Mouse (Mus musculus) intestine, embryonic 14.5 days (tissue): ENCODE data around the gene Scaf4. TPM values are rescaled to one million over a fixed set of nuclear protein-coding genes. Genes with fewer than 3 reads are reported as not detected.

Source experiments
- ATAC-seq: fragments of 200-750 bp; cut with Nextera tagmentation; replicated peaks from 2 replicates; pipeline ENCODE4 v1.8.0; 2017; ENCODE audit warnings: low read depth, moderate number of reproducible peaks, moderate TSS enrichment, moderate library complexity; ENCODE audit not compliant: low FRiP score, low TSS enrichment
- DNase-seq: peaks from one replicate; pipeline ENCODE4 v3.0.0-alpha.2; 2018; ENCODE audit warnings: low spot score
- H3K27ac ChIP-seq: fragments of 300-500 bp; sonication (generic); 2 replicates; pipeline ENCODE4 v1.5.1; 2014; ENCODE audit warnings: low read depth, mild to moderate bottlenecking, control low read depth
- H3K27me3 ChIP-seq: fragments of 300-500 bp; sonication (generic); replicated peaks from 2 replicates; pipeline ENCODE4 v1.6.1; 2014; ENCODE audit warnings: low read length, control low read depth; ENCODE audit not compliant: control insufficient read depth, insufficient read depth
- H3K36me3 ChIP-seq: fragments of 300-500 bp; sonication (generic); 2 replicates; pipeline ENCODE4 v1.6.1; 2014; ENCODE audit warnings: low read length, control low read depth; ENCODE audit not compliant: control insufficient read depth, insufficient read depth
- H3K4me1 ChIP-seq: fragments of 300-500 bp; sonication (generic); replicated peaks from 2 replicates; pipeline ENCODE4 v1.6.1; 2014; ENCODE audit warnings: low read length, control low read depth, mixed read lengths; ENCODE audit not compliant: control insufficient read depth, insufficient read depth
- H3K4me2 ChIP-seq: fragments of 300-500 bp; sonication (generic); 2 replicates; pipeline ENCODE4 v1.6.1; 2014; ENCODE audit warnings: low read length
- H3K4me3 ChIP-seq: fragments of 300-500 bp; sonication (generic); 2 replicates; pipeline ENCODE4 v1.5.1; 2014; ENCODE audit warnings: low read depth, low read length, control low read depth, mixed read lengths
- H3K9ac ChIP-seq: fragments of 300-500 bp; sonication (generic); 2 replicates; pipeline ENCODE4 v1.6.1; 2014; ENCODE audit warnings: mild to moderate bottlenecking, low read length
- H3K9me3 ChIP-seq: fragments of 300-500 bp; sonication (generic); 2 replicates; pipeline ENCODE4 v1.6.1; 2016; ENCODE audit warnings: low read length, control low read depth; ENCODE audit not compliant: control insufficient read depth
- WGBS: fragments of 180-500 bp; shearing (Covaris S2); extraction: QIAGEN DNeasy Blood & Tissue Kit; methylation state at CpG from one replicate; pipeline ENCODE4 v1.1.7; 2014; 5-methylcytosine and 5-hydroxymethylcytosine counted together
- polyA plus RNA-seq: library from polyadenylated mRNA; unstranded; fragments of >200 nt; fragmentation: Nextera tagmentation; extraction: Ambion mirVana; gene quantifications from 2 replicates; pipeline ENCODE4 v1.2.1, GENCODE M21; 2014

Scaf4 gene
- polyA plus RNA-seq, 1 experiment from 2014 or later: 27.9 TPM

DNA sequence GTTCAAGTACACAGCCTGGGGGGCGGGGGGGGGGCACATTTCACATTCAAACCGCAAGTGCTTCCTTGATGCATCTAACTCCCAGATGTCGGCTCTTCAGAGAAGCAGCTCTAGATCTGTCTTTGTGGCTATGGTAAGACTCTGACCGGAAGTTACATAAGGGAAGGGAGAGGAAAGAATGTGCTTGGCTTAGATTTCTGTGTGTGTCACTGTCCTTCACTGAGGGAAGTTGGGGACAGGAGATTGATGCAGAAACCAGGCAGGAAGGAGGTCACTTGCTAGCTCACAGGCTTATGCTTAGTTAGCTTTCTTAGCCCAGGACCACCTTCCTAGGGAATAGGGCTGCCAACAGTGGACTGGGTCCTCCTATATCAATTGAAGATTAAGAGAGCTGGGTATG, 31.6 kb upstream of the Scaf4 start:
- Histone ChIP-seq H3K9me3 (no peaks in the 10 kb centered on the region), H3K27ac (no peak overlapping the region), H3K9ac (no peak overlapping the region), H3K27me3 (no peaks in the 10 kb centered on the region), H3K4me2 (no peak overlapping the region), H3K4me1 (no peaks in the 10 kb centered on the region), H3K36me3 (no peaks in the 10 kb centered on the region), H3K4me3 (no peak overlapping the region)
- DNase-seq (no peak), ATAC-seq (no peak)
- 92% methylated on average over 4 of the region's 4 CpGs for WGBS

DNA sequence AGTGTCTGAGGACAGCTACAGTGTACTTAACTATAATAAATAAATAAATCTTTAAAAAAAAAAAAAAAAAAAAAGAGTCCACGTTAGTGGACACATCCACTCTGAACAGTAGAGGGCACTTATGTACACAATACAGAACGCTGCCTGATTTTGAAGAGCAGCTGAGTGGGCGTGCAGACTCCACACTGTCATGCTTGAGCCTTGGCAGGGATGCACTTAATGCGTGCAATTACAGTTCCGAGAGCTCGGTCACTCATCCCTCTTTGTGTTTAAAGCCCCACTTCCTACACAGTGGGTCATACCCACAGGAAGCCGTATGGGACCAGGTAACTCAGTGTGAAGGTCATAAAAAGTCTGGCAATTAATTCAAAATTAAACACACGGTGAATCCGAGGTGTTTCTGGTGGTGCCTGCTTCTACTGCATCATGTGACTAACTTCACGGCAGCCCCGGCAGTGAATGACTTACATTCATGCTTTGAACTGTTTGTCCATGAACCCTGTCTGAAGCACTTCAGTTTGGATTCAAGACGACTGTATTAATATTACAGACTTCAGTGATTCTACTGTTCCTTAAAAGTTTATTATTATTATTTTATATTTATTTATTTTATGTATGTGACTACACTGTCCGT, 28.3 kb upstream of the Scaf4 start:
- Histone ChIP-seq H3K36me3 (no peaks in the 10 kb centered on the region), H3K4me2 (no peak overlapping the region), H3K4me1 (no peaks in the 10 kb centered on the region), H3K27ac (no peak overlapping the region), H3K9me3 (no peaks in the 10 kb centered on the region), H3K4me3 (no peak overlapping the region), H3K9ac (no peak overlapping the region), H3K27me3 (no peaks in the 10 kb centered on the region)
- ATAC-seq (peak; percentile 47; the same call in 1 of the 2 replicates), DNase-seq (no peak)
- 49% methylated on average over 13 of the region's 13 CpGs for WGBS

DNA sequence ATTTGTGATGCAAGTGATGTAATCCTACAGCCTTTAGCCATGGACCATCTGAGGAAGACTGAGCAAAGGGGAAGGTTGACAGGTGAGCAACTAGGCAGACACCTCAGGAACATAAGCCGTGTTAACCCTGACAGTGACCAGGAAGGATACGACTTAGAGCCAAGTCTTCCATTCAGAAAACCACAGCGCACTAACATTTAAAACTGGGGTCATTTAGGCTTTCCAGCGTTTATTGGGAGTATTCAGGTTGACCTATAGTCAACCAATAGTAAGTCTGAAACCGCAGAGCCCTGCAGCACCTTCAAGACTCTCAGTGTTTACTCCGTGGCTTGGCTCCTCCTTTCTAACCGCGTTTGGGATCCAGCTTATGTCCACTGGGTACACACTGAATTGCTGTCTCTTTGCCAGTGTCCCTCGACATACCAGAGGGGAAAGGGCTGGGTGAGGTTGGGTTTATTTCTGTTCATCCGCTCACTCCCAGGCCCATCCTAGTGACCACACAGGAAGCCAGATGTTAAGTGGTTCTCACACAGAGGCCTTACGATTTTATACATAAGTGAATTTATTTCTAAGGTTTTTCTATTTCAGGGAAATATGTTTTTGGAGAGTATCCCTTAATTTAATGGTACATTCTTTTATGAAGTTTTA, 26.3 kb upstream of the Scaf4 start:
- H3K9ac ChIP-seq: no peak overlapping the region
- no peak overlapping the region for H3K4me2 ChIP-seq
- no peak for ATAC-seq
- no peaks in the 10 kb centered on the region for H3K27me3 ChIP-seq
- H3K4me1 ChIP-seq: no peaks in the 10 kb centered on the region
- no peaks in the 10 kb centered on the region for H3K36me3 ChIP-seq
- no peak overlapping the region for H3K27ac ChIP-seq
- no peak for DNase-seq
- H3K4me3 ChIP-seq: no peak overlapping the region
- H3K9me3 ChIP-seq: no peaks in the 10 kb centered on the region
- 68% methylated on average over 11 of the region's 11 CpGs for WGBS

DNA sequence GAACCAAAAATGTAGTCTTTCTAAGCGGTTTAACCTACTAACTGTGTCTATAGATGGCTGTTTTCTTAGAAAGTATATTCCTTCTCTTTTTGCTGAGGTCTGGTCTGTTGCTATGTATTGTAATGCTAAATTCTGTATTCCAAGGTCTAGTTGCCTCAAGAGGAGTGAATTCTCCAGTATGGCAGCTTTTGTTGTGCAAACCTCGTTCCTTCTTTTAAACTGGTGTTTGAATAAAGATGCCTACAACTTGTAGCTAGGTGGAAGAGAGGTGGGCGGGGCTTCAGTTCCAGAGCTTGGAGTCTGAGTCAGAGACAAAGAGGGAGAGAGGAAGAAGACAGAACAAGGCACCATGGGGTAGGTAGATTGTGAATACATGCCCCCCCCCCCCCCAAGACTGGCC, 25.5 kb upstream of the Scaf4 start:
- 72% methylated on average over 3 of the region's 3 CpGs for WGBS
- no peak overlapping the region for H3K27ac ChIP-seq
- no peak for DNase-seq
- no peaks in the 10 kb centered on the region for H3K27me3 ChIP-seq
- no peaks in the 10 kb centered on the region for H3K9me3 ChIP-seq
- no peak overlapping the region for H3K4me2 ChIP-seq
- no peak overlapping the region for H3K4me3 ChIP-seq
- H3K4me1 ChIP-seq: no peaks in the 10 kb centered on the region
- no peaks in the 10 kb centered on the region for H3K36me3 ChIP-seq
- ATAC-seq: no peak
- H3K9ac ChIP-seq: no peak overlapping the region

DNA sequence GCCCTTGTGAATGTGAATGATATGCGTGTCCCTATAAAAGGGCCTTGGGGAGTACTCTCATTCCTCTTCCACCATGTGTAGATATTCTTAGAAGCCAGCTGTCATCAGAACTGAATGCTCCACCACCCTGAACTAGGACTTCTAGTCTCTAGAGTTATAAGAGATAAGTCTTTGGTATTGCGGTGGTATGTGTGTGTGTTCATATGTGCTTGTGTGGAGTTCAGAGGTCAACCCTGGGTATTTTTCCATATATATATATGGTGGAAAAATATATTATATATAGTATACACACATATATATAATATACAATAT, 19.6 kb upstream of the Scaf4 start:
- H3K27me3 ChIP-seq: no peaks in the 10 kb centered on the region
- ATAC-seq (no peak), DNase-seq (no peak)
- no peaks in the 10 kb centered on the region for H3K36me3 ChIP-seq
- H3K4me1 ChIP-seq: no peaks in the 10 kb centered on the region
- 95% methylated on average over 2 of the region's 2 CpGs for WGBS
- H3K27ac ChIP-seq: no peak overlapping the region
- H3K9me3 ChIP-seq: no peaks in the 10 kb centered on the region
- H3K9ac ChIP-seq: no peak overlapping the region
- no peak overlapping the region for H3K4me3 ChIP-seq
- H3K4me2 ChIP-seq: no peak overlapping the region

DNA sequence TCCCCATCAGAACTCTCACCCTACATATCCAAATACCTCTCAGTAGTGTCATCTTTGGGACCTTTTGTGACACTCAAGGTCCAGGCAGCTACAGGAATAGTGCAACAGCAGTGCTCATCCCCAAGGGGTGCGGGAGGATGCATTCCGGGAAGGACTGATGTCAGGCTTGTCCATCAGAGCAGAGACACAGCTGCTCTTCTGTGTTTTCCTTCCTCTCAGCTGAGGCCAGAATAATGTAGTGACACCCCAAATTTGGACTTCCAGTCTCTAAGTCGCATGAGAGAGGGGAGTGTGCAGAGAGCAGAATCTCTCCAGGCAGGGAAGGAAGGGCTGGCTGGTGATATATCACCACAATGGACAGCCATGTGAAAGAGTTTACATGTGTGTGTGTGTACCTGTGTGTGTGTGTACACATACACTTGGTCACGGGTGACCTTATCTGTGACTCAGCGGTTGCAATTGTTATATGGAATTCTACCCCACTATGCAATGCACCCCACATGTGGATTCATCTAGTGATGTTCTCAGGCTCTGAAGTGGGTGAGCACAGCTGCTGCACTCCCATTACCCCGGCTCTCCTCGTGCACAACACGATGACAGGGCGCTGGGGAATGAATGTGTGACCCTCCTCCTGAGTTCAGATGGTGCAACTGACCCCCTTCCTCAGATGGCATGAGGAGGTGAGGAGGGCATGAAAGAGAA, 19.1 kb upstream of the Scaf4 start:
- 85% methylated on average over 9 of the region's 9 CpGs for WGBS
- Histone ChIP-seq H3K9me3 (no peaks in the 10 kb centered on the region), H3K27me3 (no peaks in the 10 kb centered on the region), H3K4me3 (no peak overlapping the region), H3K9ac (no peak overlapping the region), H3K27ac (no peak overlapping the region), H3K4me2 (no peak overlapping the region), H3K4me1 (no peaks in the 10 kb centered on the region; the same call in 1 of the 2 replicates), H3K36me3 (no peaks in the 10 kb centered on the region)
- no peak for ATAC-seq
- no peak for DNase-seq

DNA sequence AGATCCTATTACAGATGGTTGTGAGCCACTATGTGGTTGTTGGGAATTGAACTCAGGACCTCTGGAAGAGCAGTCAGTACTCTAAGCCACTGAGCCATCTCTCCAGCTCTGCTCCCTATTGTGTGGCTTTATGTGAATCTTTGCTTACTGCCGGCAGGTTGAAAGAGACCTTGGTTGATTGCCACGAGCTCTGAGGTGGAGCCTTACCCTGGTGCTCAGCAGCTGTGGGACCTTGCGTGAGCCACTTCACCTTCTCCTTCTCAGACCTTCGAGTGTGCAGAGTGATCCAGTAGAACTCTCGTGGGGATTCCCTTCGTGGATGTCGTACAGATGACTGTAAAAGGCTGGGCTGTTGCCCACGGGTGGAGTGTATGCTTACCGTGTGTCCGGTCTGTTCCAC, 17.4 kb upstream of the Scaf4 start:
- DNase-seq: no peak
- no peak for ATAC-seq
- Histone ChIP-seq H3K9me3 (no peaks in the 10 kb centered on the region), H3K36me3 (no peaks in the 10 kb centered on the region), H3K4me1 (no peaks in the 10 kb centered on the region; the same call in 1 of the 2 replicates), H3K4me2 (no peak overlapping the region), H3K4me3 (no peak overlapping the region), H3K9ac (no peak overlapping the region), H3K27ac (no peak overlapping the region), H3K27me3 (no peaks in the 10 kb centered on the region)
- WGBS: 88% methylated on average over 10 of the region's 10 CpGs

DNA sequence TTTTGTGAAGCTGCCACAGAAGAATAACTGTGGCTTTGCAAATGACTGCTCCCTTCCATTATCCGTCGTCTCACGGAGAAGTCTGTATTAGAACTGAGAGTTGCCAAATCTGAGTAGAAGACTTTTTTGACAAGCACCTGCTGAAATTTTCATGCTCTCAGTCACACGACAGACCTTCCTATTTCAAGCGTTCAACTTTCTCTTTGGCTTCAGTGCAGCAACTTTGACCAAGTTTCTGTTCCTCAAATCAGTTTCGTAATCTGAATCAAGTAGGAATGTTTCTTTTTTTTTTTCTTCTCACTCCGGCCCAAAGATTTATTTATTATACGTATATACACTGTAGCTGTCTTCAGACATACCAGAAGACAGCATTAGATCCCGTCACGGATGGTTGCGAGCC, 16.6 kb upstream of the Scaf4 start:
- Histone ChIP-seq H3K27me3 (no peaks in the 10 kb centered on the region), H3K36me3 (no peaks in the 10 kb centered on the region), H3K27ac (no peak overlapping the region), H3K4me3 (no peak overlapping the region), H3K9me3 (no peaks in the 10 kb centered on the region), H3K9ac (no peak overlapping the region), H3K4me1 (no peaks in the 10 kb centered on the region; the same call in 1 of the 2 replicates), H3K4me2 (no peak overlapping the region)
- 83% methylated on average over 11 of the region's 11 CpGs for WGBS
- ATAC-seq: no peak
- DNase-seq: no peak

DNA sequence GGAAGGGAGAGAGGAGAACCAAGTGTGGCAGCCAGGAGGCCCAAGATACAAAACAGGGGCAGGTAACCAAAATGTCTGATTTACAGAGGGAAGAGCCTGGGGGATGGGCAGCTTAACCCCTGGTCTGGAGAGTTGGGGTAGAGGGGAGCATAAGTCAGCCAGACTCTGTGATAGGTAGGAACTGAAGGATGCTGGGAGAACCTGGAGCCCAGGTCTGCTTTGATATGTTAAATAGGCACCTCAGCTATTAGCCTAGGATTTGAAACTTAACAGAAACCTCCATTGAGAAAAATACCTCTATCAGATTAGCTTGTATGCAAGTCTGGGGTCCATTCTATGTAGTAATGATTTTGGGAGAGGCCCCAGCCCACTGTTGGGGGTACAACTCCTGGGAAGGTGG, 15.3 kb upstream of the Scaf4 start:
- Histone ChIP-seq H3K4me1 (no peaks in the 10 kb centered on the region; the same call in 1 of the 2 replicates), H3K9me3 (no peaks in the 10 kb centered on the region), H3K36me3 (no peaks in the 10 kb centered on the region), H3K4me3 (no peak overlapping the region), H3K9ac (no peak overlapping the region), H3K4me2 (no peak overlapping the region), H3K27ac (no peak overlapping the region), H3K27me3 (no peaks in the 10 kb centered on the region)
- DNase-seq (no peak), ATAC-seq (no peak)
